24 mouse cellular contexts compared by ENCODE assay signal in the genomic region with DNA sequence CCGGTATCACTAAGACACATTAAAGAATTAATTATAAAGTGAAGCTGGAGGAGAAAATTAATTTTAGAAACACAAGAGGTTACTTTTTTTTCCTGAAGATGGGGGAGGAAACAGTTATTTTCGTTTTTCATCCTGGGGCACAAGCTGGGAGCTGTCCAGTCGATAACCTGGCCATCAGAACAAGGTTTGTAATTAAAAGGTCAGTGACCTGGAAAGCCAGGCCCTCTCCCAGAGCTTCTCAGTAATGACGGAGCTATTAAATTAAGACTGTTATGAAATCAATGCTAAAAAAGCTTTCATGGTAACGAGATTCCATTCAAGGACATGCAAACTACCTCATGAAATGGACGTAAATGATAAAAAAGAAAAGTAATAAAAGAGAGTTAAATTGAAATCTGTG.
DNase-seq lines count a peak whose midpoint lies in the region; ATAC-seq and TF ChIP-seq lines count a peak whose summit lies in the region.
"Had no signal": no experiment of that assay in that cellular context is flagged by ENCODE, and none has a peak within 500 bp of the region (broad histone marks: within the 10 kb centered on the region; RNA-seq: fewer than 3 reads in every experiment).

No protein-coding gene starts in this region.

- no peak for TF ChIP-seq CTCF in lung, embryonic 14.5 days (IDR thresholded peaks at IDR 0.05; ENCODE audit: low read depth)

- DNase-seq in kidney, adult 18-20 months, result no peak
- DNase-seq in lung, embryonic 14.5 days, result no peak
- no peak for DNase-seq in lung, postnatal 14 days
- DNase-seq in retina, embryonic 14.5 days (ENCODE audit: low spot score), result peak; percentile 79
- no peak for DNase-seq in layer of hippocampus, adult 11-12 months (ENCODE audit: low spot score)
- DNase-seq: adrenal gland, adult 2 months; adrenal gland, postnatal 14 days; cerebellum, adult 11 months; cerebellum, adult 2 months; cerebellum, adult 9-11 months; cerebellum, postnatal 25 days; gastrocnemius, postnatal 25 days; heart, adult 18-20 months; heart, postnatal 36 days had no signal

- H3K4me3 ChIP-seq in kidney, embryonic 15.5 days (replicated peaks), result no peak overlapping the region
- no peak overlapping the region for H3K4me3 ChIP-seq in lung, embryonic 14.5 days (ENCODE audit: low read depth, low read length)
- H3K4me3 ChIP-seq: embryonic facial prominence, embryonic 13.5 days; erythroblast, embryonic 14.5 days; forebrain, embryonic 12.5 days; forebrain, embryonic 15.5 days; heart, embryonic 12.5 days; heart, embryonic 15.5 days; hindbrain, embryonic 12.5 days; hindbrain, embryonic 15.5 days had no signal

- no peaks in the 10 kb centered on the region for H3K9me3 ChIP-seq in kidney, embryonic 15.5 days (replicated peaks)
- no peaks in the 10 kb centered on the region for H3K9me3 ChIP-seq in lung, embryonic 14.5 days (ENCODE audit: low read depth, low read length)
- H3K9me3 ChIP-seq: embryonic facial prominence, embryonic 13.5 days; forebrain, embryonic 12.5 days; forebrain, embryonic 15.5 days; heart, embryonic 12.5 days; heart, embryonic 15.5 days; hindbrain, embryonic 12.5 days; hindbrain, embryonic 15.5 days had no signal

- peaks cover 49% of the 10 kb centered on the region for H3K4me1 ChIP-seq in kidney, embryonic 15.5 days
- H3K4me1 ChIP-seq in lung, embryonic 14.5 days (ENCODE audit: insufficient read depth), result peaks cover 5% of the 10 kb centered on the region; the same call in 1 of the 2 replicates

- 17% methylated on average over 6 of the region's 6 CpGs for WGBS in kidney, embryonic 15.5 days
- WGBS in lung, embryonic 14.5 days, result 52% methylated on average over 6 of the region's 6 CpGs

- no peak overlapping the region for H3K9ac ChIP-seq in kidney, embryonic 15.5 days
- no peak overlapping the region for H3K9ac ChIP-seq in lung, embryonic 14.5 days
- H3K9ac ChIP-seq: embryonic facial prominence, embryonic 13.5 days; forebrain, embryonic 12.5 days; forebrain, embryonic 15.5 days; heart, embryonic 12.5 days; heart, embryonic 15.5 days; hindbrain, embryonic 15.5 days had no signal

- H3K4me2 ChIP-seq in kidney, embryonic 15.5 days, result no peak overlapping the region
- no peak overlapping the region for H3K4me2 ChIP-seq in lung, embryonic 14.5 days
- H3K4me2 ChIP-seq: embryonic facial prominence, embryonic 13.5 days; forebrain, embryonic 12.5 days; forebrain, embryonic 15.5 days; heart, embryonic 12.5 days; heart, embryonic 15.5 days; hindbrain, embryonic 12.5 days; hindbrain, embryonic 15.5 days had no signal

- peaks cover 6% of the 10 kb centered on the region for H3K36me3 ChIP-seq in kidney, embryonic 15.5 days
- H3K36me3 ChIP-seq in lung, embryonic 14.5 days (ENCODE audit: insufficient read depth), result peaks cover 20% of the 10 kb centered on the region; the same call in 1 of the 2 replicates
- H3K36me3 ChIP-seq: forebrain, embryonic 15.5 days; heart, embryonic 15.5 days; hindbrain, embryonic 12.5 days; hindbrain, embryonic 15.5 days had no signal

- no peaks in the 10 kb centered on the region for H3K27me3 ChIP-seq in kidney, embryonic 15.5 days
- no peaks in the 10 kb centered on the region for H3K27me3 ChIP-seq in lung, embryonic 14.5 days (ENCODE audit: insufficient read depth, low read length)
- H3K27me3 ChIP-seq: embryonic facial prominence, embryonic 13.5 days; forebrain, embryonic 12.5 days; forebrain, embryonic 15.5 days; heart, embryonic 12.5 days; heart, embryonic 15.5 days; hindbrain, embryonic 12.5 days; hindbrain, embryonic 15.5 days had no signal

- no peak for ATAC-seq in kidney, embryonic 15.5 days (replicated peaks; ENCODE audit: low FRiP score)
- no peak for ATAC-seq in lung, embryonic 14.5 days (ENCODE audit: insufficient read depth)
- ATAC-seq: CD4-positive, CD25-positive, alpha-beta regulatory T cell, adult 4 months; forebrain, embryonic 15.5 days had no signal

- H3K27ac ChIP-seq in kidney, embryonic 15.5 days, result peak overlapping the region; percentile 62
- peak overlapping the region; percentile 24; the same call in 1 of the 2 replicates for H3K27ac ChIP-seq in lung, embryonic 14.5 days (ENCODE audit: low read depth)
- H3K27ac ChIP-seq: embryonic facial prominence, embryonic 13.5 days; forebrain, embryonic 12.5 days; forebrain, embryonic 15.5 days; heart, embryonic 15.5 days; hindbrain, embryonic 15.5 days had no signal
